Mouse (Mus musculus): ENCODE measurements at regions not wholly inside any gene's neighbourhood (a gene's known extent, or its start where the extent isn't known, plus 50 kb on each side); places are given as distances from the start of the nearest gene placed in this dataset.

DNA sequence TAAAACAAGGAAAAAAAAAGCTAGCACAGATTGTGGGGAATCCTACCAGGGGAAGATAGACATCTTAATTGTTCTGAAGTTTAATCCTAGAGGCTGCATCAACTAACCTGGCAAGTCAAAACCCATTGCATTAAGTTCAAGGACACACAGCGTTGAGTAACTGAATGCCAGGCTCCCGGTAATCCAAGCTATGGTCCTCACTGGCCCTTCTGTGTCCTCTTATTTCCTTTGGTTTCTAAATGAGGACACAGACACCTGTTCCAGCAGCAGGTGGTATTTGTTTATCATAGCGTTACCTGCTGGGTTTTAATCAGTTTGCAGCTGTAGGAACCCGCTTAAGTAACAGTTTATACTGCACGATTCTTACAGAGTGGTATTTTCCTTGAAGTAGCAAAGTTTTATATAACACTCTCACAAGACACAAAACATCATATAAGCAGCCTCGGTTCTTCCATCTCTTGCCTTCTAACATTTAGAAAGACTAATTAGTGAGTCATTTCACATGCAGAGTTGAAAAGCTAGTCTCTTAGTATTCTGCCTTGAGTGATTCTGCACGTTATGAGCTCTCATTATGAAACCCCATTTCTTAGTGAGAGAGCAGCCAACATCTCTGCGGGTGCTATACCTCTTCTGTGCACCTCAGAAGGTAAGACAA, 1832.0 kb upstream of the Pcdh7 start:
- peak; percentile 61 for ATAC-seq (ENCODE audit: insufficient number of reproducible peaks, low FRiP score, low TSS enrichment)

DNA sequence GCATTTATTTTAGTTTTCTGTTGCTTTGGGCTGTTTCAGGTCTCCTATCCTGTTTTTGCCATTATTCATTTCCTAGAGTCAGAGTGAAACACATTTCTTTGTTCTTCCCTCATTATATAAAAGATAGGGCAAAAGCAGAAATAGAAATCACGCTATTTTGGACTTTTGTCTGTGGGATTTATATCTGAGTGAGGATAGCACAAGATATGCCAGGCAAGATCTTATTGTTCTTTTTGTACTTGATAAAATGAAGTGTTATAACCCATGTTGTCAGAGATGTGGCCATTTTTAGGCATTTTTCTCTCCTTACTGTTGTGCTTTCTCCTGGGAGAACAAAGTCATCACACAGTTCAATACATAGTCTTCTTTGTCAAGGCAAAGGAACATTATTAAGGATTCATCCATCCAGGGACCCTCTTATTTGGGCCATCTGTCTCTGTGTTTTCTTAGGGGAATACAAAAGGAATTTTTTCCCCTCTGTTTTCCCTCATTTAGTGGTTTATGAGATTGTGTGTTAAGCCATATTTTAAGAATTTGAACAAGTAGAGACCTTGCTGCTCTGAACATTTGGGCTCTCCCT, 1825.9 kb upstream of the Pcdh7 start:
- no peak for ATAC-seq (ENCODE audit: insufficient number of reproducible peaks, low FRiP score, low TSS enrichment)

GRCm38 (mm10) chr5:55941494-55941893, 1776.3 kb upstream of the Pcdh7 start:
- no peak for ATAC-seq (ENCODE audit: insufficient number of reproducible peaks, low FRiP score, low TSS enrichment)

DNA sequence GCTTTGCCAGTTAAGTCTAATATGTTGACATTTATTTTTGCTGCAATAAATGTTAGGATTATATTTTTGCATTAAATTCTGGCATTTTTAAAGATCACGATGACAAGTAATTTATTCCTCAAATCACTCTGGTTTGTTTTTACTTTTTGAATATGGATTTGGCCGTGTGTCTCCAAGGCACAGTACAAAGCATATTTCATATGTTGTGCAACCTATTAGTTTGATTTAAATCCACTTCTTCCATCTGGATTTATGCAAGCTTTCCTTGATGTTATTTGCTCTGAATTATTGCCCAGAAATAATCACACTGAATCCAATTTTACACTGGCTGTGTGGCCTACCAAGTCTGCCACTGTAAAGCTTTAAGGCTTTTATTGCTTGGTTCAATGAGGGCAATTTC, 1741.3 kb upstream of the Pcdh7 start:
- ATAC-seq (ENCODE audit: insufficient number of reproducible peaks, low FRiP score, low TSS enrichment): no peak

DNA sequence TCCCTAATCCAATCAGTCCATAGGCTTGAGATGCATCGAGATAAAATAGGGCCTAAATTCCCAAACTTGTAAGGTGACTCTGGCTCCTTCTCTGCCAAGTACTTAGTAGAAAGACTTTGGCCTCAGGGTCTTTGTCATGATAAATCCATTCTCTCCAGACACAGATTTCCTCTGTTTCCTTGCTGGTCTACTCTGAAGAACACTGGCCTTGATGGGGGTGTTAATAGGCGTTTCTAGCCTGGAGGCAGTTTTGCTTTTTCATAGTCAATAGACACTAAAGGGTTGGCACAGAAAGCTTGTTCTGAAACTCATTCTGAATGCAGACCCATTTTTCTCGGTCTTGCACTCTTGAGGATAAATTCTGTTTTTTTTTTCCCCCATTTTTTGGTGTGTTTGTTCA, 1709.9 kb upstream of the Pcdh7 start:
- ATAC-seq (ENCODE audit: insufficient number of reproducible peaks, low FRiP score, low TSS enrichment): no peak

- ATAC-seq (ENCODE audit: insufficient number of reproducible peaks, low FRiP score, low TSS enrichment): no peak
Measured at GRCm38 (mm10) chr5:56020463-56020862, 1697.3 kb upstream of the Pcdh7 start.

Measured in cerebellum, adult (tissue).